Mouse (Mus musculus) embryonic fibroblast, embryonic 13.5 days (primary cell): ENCODE results near the gene Gadd45a. TPM values are rescaled to one million over a fixed set of nuclear protein-coding genes. Genes with fewer than 3 reads are reported as not detected.

Experiments
- H3K27ac ChIP-seq: 2 replicates; pipeline ENCODE4 v1.5.1; 2012; ENCODE audit warnings: low read length, control low read depth, inconsistent platforms; ENCODE audit not compliant: insufficient read depth
- H3K4me1 ChIP-seq: 2 replicates; pipeline ENCODE4 v1.6.1; 2011; ENCODE audit warnings: low read length; ENCODE audit not compliant: control insufficient read depth, insufficient read depth
- H3K4me3 ChIP-seq: 2 replicates; pipeline ENCODE4 v1.5.1; 2011; ENCODE audit warnings: mild to moderate bottlenecking, control low read depth, low read length; ENCODE audit not compliant: insufficient read depth
- CTCF ChIP-seq: IDR thresholded peaks from 2 replicates; pipeline ENCODE4 v1.5.1; 2011; ENCODE audit warnings: mild to moderate bottlenecking, control low read depth, low read length, moderate library complexity, borderline replicate concordance; ENCODE audit not compliant: insufficient read depth
- POLR2A ChIP-seq: IDR thresholded peaks from 2 replicates; pipeline ENCODE4 v1.6.1; 2011; ENCODE audit warnings: low read depth, mild to moderate bottlenecking, control low read depth, low read length, moderate library complexity
- polyA plus RNA-seq: library from polyadenylated mRNA; stranded (reverse); fragments of >200 nt; gene quantifications from 2 replicates; pipeline ENCODE4 v1.2.4, GENCODE M21; 2011; ENCODE audit warnings: low read depth; ENCODE audit not compliant: missing spikeins, insufficient read length

Gene Gadd45a
- polyA plus RNA-seq, 1 experiment = 69.2 TPM

GRCm38 (mm10) chr6:67071615-67072014, 34.4 kb upstream of the Gadd45a start:
- TF ChIP-seq CTCF (no peak), POLR2A (no peak)

GRCm38 (mm10) chr6:67069800-67070315, 32.6 kb upstream of the Gadd45a start:
- no peak overlapping the region for H3K4me3 ChIP-seq
- no peak overlapping the region for H3K27ac ChIP-seq
- peaks cover 3% of the 10 kb centered on the region for H3K4me1 ChIP-seq
- no peak for TF ChIP-seq POLR2A
- TF ChIP-seq CTCF = no peak

More at GRCm38 (mm10) chr6:67071615-67072014, 34.4 kb upstream of the Gadd45a start:
- no peak overlapping the region for H3K27ac ChIP-seq
- peaks cover 3% of the 10 kb centered on the region for H3K4me1 ChIP-seq
- no peak overlapping the region for H3K4me3 ChIP-seq

GRCm38 (mm10) chr6:67069219-67069762, 32.0 kb upstream of the Gadd45a start:
- H3K27ac ChIP-seq = no peak overlapping the region

DNA sequence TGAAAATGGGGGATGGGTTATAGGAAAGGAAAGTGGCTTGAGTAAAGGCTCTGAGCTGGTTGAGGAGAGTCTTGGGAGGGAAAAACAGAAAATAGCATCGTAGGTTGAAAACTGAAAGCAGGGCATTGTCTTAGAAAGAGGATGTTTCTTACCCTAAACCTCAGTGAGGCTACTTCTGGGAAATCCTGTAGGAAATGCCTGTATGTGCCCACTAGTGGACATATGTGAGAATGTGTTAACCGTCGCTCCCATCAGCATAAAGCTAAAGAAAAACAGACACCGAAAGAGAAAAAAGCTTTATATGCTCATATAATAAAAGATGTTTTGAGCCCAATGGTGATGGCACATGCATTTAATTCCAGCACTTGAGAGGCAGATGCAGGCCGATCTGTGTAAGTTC, 22.8 kb upstream of the Gadd45a start:
- TF ChIP-seq CTCF = no peak
- no peak for TF ChIP-seq POLR2A
- Histone ChIP-seq H3K4me3 (no peak overlapping the region), H3K4me1 (peaks cover 6% of the 10 kb centered on the region), H3K27ac (no peak overlapping the region)

More at GRCm38 (mm10) chr6:67069219-67069762, 32.0 kb upstream of the Gadd45a start:
- H3K4me1 ChIP-seq = peaks cover 3% of the 10 kb centered on the region
- no peak overlapping the region for H3K4me3 ChIP-seq
- TF ChIP-seq CTCF (no peak), POLR2A (no peak)

DNA sequence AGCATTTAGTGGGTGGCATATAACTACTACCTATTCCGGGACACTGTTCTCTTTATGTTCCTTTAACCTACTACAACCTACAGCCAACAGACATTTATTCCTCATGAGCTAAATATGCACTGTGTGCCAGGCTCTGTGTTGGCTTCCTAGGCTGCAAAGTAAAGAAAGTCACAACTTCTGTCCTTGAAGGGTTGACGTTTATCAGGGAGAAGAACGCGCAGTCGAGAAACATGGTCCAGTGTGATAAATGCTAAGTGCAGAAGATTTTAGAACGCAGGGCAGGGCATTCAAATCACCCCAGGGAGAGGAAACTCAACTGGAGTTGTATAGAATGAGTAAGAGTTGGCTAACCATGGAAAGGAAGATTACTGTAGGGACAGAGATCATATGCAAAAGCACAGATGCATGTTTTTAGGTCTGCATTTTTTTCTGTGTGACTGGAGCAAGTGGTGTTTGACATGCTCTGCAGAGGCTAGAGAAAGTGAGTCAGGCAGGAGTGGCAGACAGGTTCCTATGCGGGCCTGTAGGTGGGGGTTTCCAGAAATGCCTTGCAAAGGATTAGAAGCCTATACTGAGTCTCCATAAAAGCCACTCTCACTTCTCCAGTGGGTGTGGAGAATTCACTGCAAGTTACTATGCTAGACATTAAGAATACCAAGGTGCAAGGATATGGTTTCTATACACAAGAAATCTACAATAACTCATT, 20.9 kb upstream of the Gadd45a start:
- Histone ChIP-seq H3K27ac (no peak overlapping the region), H3K4me1 (peaks cover 6% of the 10 kb centered on the region), H3K4me3 (no peak overlapping the region)
- TF ChIP-seq POLR2A = no peak
- no peak for TF ChIP-seq CTCF

GRCm38 (mm10) chr6:67057574-67057973, 20.3 kb upstream of the Gadd45a start:
- Histone ChIP-seq H3K4me3 (no peak overlapping the region), H3K27ac (no peak overlapping the region), H3K4me1 (peaks cover 6% of the 10 kb centered on the region)
- TF ChIP-seq CTCF = no peak
- TF ChIP-seq POLR2A = no peak

DNA sequence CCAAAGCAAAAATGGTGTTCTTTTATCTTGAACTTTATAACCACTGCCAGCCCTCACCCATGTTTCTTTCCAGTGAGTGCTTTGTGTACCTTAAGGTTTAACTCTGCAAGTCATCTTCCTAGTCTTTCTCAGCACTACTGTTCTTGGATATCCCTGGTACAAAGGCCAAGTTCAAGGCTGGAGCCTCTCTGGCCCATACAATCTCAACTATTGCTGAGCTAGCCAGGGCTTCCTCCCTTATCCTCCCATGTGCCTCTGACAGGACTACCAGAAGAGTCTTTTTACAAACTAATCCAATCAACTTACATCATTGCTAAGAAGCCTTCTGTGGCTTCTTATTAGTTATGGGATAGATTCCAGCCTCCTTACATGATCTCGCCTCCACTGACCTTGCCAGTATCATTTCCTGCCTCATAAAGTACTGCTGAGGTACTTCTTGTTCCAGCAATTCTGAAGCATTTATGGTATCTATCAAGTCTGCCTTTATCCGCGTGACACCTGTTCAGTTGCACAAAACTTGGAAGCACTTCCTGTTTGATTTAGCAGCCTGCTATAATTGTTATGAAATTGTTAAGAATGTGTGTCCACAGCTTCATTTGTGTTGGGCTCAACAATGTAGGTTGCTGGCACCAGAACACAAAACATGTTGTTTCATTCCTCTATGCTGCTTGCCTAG, 19.8 kb upstream of the Gadd45a start:
- Histone ChIP-seq H3K4me1 (peaks cover 6% of the 10 kb centered on the region), H3K27ac (no peak overlapping the region), H3K4me3 (no peak overlapping the region)
- no peak for TF ChIP-seq CTCF
- no peak for TF ChIP-seq POLR2A

GRCm38 (mm10) chr6:67056108-67056888, 19.0 kb upstream of the Gadd45a start:
- TF ChIP-seq POLR2A (no peak), CTCF (no peak)
- Histone ChIP-seq H3K27ac (no peak overlapping the region), H3K4me1 (peaks cover 6% of the 10 kb centered on the region), H3K4me3 (no peak overlapping the region)

DNA sequence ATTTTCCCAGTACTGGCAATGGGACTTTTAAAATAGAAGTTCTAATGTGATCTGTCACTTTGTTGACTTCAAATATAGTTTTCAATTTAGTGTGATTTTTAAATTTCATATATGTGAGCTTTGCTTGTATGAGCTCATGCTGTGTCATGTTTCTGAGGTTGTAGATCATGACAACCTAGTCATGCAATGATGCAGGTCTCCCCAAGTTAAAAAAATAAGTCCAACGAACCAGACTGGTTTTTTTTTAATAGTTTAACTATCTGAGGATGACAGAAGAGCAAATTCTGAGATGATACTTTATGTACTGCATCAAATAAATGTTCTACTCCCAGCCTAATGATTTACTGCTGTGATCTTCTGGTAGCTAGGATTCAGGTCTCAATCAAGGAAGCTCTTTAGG, 12.8 kb upstream of the Gadd45a start:
- TF ChIP-seq POLR2A (no peak), CTCF (no peak)
- Histone ChIP-seq H3K4me3 (no peak overlapping the region), H3K27ac (no peak overlapping the region), H3K4me1 (no peaks in the 10 kb centered on the region)
